Mouse (Mus musculus): ENCODE results near the gene Fam240a. TPM values are rescaled to one million over a fixed set of nuclear protein-coding genes. Genes with fewer than 3 reads are reported as not detected.

Fam240a gene
- polyA plus RNA-seq, 1 experiment from 2014 or later: not detected

DNA sequence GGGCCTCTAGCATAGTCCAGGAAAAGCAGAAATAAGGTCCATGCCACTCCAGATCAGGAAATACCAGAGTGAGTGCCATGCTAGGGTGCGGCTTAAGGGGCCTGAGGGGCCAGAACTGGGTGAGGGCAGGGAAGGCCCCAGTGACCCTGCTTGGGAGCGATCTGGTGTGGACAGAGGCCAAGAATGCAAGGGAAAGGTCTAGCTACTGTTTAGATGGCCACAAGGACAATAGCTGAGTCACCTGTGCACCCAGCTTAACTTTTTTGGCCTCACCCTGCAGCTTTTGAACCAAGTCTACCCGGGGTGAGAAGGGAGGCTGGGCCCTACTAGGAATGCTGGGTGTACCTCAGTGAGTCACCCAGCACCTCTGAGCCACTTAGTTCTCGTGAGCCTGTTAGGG lies 35.9 kb downstream of the Fam240a start:
- H3K4me3 ChIP-seq: peak overlapping the region; percentile 62; the same call in 1 of the 2 replicates
- no peak for DNase-seq (ENCODE audit: extremely low spot score, low spot score)
- 76% methylated on average over 4 of the region's 4 CpGs for WGBS
- no peak overlapping the region for H3K27ac ChIP-seq
- H3K36me3 ChIP-seq (replicated peaks): no peaks in the 10 kb centered on the region
- peaks cover 18% of the 10 kb centered on the region for H3K4me1 ChIP-seq
- H3K9me3 ChIP-seq: no peaks in the 10 kb centered on the region
- peaks cover 68% of the 10 kb centered on the region for H3K27me3 ChIP-seq (ENCODE audit: poor library complexity, severe bottlenecking)

DNA sequence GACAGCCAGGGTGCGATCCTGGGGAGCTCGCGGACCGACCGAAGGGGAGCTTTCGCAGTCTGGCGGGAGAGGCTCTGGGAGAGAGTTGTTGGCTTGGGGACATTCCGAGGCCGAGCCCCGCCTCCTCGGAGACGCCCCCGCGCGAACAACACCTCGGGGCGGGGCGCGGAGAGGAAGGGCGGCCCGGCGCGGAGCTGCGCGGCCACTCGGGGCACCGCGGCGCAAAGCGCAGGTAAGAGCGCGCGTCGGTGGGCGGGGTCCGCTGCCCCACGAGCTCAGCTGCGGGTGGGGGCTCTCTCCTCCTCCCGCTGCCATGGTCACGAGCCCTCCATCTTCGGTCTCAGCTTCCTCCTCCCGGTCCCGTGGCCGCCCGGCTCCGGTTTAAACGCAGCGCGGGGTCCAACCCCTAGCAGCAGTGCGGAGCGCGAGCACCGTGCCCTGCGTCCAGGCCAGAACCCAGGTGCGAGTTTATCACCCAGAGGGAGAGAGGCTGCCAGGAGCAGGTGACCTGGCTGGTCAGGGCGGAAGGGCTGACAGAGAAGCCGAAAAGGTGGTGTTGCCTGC lies 36.6 kb downstream of the Fam240a start, which contains the start of gene Tmie:
Gene Tmie (minus strand): TSS at position 116 of the 564 bp plus-strand sequence.
- DNase-seq (ENCODE audit: extremely low spot score, low spot score): no peak
- Histone ChIP-seq H3K27me3 (ENCODE audit: poor library complexity, severe bottlenecking) (peaks cover 74% of the 10 kb centered on the region), H3K36me3 (replicated peaks) (no peaks in the 10 kb centered on the region), H3K27ac (peak within 1 kb of the TSS; percentile 49; the same call in 1 of the 2 replicates), H3K4me3 (peak within 1 kb of the TSS; percentile 62), H3K4me1 (peaks cover 23% of the 10 kb centered on the region), H3K9me3 (no peaks in the 10 kb centered on the region)
- 1% methylated on average over 56 of the region's 57 CpGs for WGBS

DNA sequence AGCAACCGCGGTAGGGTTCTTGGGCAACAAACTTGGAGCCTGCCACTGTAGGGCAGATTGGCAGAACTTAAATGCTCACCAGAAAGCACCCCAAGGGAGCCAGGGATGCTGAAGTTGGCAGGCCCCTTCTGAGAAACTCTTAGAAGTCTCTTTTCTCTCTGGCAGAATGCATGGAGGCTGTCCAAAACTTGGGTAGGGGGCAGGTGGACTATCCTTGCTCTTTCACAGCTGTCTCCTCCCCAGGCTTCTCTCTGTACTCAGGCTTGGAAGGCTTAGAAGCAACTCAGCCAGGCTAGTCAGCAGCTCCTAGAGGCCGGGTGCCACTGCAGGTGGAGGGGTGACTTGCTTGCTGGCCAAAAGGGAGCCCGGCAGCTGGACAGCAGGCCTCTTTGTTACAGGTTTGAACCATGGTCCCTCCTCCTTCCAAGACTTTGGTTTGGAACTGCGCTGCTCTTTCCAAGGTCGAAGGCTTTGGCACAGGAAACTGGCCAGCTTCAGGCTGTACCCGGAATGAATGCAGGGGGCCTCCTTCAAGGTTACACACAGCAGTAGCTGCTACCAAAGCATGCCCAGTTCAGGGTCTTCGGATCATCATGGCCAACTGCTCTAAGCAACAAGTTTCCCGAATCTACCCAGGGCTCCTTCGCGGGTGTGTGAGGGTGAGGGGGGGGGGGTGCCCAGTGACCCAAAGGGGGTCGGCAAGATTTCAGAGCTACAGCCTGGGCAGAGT lies 37.3 kb downstream of the Fam240a start, which contains the start of gene Als2cl:
Gene Als2cl (plus strand): TSS at position 680 of the 730 bp plus-strand sequence.
- no peaks in the 10 kb centered on the region for H3K9me3 ChIP-seq
- peak within 1 kb of the TSS; percentile 62 for H3K4me3 ChIP-seq
- peaks cover 30% of the 10 kb centered on the region for H3K4me1 ChIP-seq
- DNase-seq (ENCODE audit: extremely low spot score, low spot score): no peak
- peak within 1 kb of the TSS; percentile 49; the same call in 1 of the 2 replicates for H3K27ac ChIP-seq
- H3K27me3 ChIP-seq (ENCODE audit: poor library complexity, severe bottlenecking): peaks cover 81% of the 10 kb centered on the region
- WGBS: 16% methylated on average over 12 of the region's 12 CpGs
- no peaks in the 10 kb centered on the region for H3K36me3 ChIP-seq (replicated peaks)

DNA sequence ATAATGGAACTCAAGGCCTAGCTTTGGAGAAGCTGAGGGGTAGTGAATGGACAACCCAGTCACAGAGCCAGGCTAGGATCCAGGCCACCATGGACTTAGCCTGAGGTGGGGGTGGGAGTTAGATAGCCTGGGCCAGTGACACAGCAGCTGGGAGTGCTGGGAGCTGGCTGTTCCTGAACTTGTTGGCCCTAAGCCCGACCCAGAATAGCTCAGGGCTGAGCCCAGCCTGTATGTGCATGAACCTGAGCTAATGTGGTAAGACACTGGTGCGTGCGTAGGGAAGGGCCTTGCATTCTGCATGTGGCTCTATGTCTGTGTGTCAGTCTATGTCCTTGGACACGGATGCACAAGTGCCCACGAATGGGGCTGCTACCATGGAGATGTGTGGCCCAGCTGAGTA lies 38.8 kb downstream of the Fam240a start:
- DNase-seq (ENCODE audit: extremely low spot score, low spot score): no peak
- Histone ChIP-seq H3K36me3 (replicated peaks) (no peaks in the 10 kb centered on the region), H3K27ac (no peak overlapping the region), H3K4me1 (peaks cover 40% of the 10 kb centered on the region), H3K9me3 (no peaks in the 10 kb centered on the region), H3K4me3 (no peak overlapping the region), H3K27me3 (ENCODE audit: poor library complexity, severe bottlenecking) (peaks cover 89% of the 10 kb centered on the region)
- 86% methylated on average over 5 of the region's 5 CpGs for WGBS

DNA sequence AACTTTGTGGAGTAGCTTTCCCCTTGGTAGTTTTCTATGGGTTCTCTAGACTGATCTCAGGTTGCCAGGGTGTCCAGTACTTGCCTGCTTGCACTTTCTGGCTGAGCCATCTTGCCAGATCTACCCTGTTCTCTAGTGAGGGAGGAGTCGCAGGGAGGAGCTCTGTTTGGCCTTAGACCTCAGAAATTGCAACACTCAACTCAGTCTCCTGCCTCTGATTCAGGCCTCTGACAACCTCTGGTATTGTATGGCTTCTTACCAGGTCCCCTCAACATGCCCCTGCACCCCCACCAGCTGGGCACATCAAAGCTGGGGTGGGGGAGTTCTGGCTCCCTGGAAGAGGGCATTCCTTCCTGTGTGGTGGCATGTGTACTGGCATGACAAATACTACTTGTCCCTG lies 39.3 kb downstream of the Fam240a start:
- peaks cover 40% of the 10 kb centered on the region for H3K4me1 ChIP-seq
- H3K27ac ChIP-seq: no peak overlapping the region
- DNase-seq (ENCODE audit: extremely low spot score, low spot score): no peak
- H3K9me3 ChIP-seq: no peaks in the 10 kb centered on the region
- no peaks in the 10 kb centered on the region for H3K36me3 ChIP-seq (replicated peaks)
- WGBS: 90% methylated on average over 1 of the region's 1 CpGs
- H3K27me3 ChIP-seq (ENCODE audit: poor library complexity, severe bottlenecking): peaks cover 92% of the 10 kb centered on the region
- H3K4me3 ChIP-seq: no peak overlapping the region

DNA sequence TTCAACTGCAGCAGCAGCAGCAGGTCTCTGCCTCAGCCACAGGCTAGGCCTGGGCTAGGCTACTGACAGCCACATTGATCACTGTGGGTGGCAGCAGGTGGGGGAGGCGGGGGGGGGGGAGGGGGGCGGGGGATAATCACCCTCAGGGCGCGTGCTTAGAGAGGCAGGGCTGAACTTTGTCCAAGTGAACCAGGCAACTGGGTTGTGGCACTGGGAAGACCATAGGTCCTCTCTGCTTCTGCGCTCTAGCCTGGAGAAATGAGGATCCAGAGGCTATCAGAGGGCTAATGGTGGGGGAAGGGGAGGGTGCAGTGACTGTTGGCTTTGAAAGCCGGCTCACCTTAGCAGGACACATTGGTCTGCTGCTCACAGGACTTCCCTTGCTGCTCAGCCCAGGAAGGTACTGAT lies 41.4 kb downstream of the Fam240a start:
- 14% methylated on average over 5 of the region's 6 CpGs for WGBS
- H3K9me3 ChIP-seq: no peaks in the 10 kb centered on the region
- no peak overlapping the region for H3K4me3 ChIP-seq
- H3K36me3 ChIP-seq (replicated peaks): no peaks in the 10 kb centered on the region
- no peak for DNase-seq (ENCODE audit: extremely low spot score, low spot score)
- peaks cover 87% of the 10 kb centered on the region for H3K27me3 ChIP-seq (ENCODE audit: poor library complexity, severe bottlenecking)
- H3K4me1 ChIP-seq: peaks cover 35% of the 10 kb centered on the region
- H3K27ac ChIP-seq: peak overlapping the region; percentile 30; the same call in 1 of the 2 replicates

DNA sequence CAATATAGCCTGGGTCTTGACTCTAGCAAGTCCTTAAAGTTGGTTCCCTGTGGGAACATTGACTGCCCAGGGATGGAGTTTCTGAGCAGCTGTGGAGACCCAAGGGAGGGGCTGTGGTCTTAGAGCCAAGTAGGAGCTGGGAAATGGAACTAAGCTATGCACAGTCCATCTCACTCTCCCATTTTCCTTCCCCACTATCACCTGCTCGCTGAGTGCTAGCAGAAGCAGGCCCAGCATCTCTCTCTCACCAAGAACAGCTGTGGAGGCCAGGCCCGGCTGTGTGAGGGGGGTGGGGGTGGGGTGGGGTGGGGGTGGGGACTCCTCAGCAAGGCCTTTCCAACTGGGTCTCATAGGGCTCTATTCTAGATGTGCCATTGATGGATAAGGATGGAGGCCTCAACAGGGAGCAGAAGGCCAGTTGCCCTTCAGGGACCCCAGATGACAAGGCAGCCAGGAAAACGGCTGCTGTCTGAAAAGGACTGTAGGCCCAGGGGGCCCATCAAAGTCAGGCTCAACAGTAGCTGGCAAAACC lies 41.9 kb downstream of the Fam240a start:
- H3K9me3 ChIP-seq: no peaks in the 10 kb centered on the region
- no peak overlapping the region for H3K4me3 ChIP-seq
- no peaks in the 10 kb centered on the region for H3K36me3 ChIP-seq (replicated peaks)
- peaks cover 29% of the 10 kb centered on the region for H3K4me1 ChIP-seq
- 23% methylated on average over 3 of the region's 3 CpGs for WGBS
- peaks cover 84% of the 10 kb centered on the region for H3K27me3 ChIP-seq (ENCODE audit: poor library complexity, severe bottlenecking)
- H3K27ac ChIP-seq: no peak overlapping the region
- no peak for DNase-seq (ENCODE audit: extremely low spot score, low spot score)

DNA sequence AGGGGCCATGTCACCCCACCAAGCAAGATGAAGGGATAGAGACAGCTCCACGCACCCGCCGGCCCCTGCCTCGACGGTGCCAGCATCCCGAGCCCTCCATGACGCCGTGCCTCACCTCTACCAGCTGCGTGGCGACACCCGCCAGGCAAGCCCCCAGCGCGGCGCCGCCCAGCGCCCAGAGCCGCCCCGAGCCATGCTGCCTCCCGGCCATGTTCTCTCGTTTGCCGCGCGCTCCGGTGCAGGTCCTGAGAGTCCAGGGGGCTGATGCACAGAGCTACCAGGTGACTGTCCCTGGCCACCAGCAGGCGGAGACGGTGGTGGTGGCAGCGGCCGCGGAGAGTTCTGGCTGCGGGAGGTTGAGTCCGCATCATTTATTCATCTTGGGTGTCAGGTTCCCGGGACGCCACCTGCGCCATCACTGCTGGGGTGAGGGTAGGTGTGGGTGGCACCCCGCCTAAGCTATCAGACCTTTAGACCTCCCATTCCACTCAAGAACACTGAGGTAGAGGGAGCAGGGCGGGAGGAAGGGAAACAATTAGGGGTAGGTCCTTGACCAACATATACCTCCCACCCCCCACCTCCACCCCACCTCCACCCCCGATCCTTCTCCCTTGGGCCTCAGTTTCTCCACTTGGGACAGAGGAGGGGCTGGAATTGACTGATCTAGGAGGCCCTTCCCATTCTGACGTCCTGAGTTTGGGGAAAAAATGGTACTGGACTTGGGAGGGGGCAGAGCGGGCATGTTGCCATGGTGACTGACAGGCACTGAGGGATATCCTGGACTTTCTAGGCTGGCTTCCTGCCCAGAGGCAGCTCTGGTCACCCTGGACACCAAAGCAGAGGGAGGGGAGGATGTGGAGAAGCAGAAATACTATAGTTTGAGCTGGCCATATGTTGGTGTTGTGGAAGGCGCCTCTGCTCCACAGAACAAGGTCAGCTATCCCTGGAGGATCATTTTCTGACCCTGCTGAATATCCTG lies 42.7 kb downstream of the Fam240a start:
- 11% methylated on average over 40 of the region's 40 CpGs for WGBS
- Histone ChIP-seq H3K4me1 (peaks cover 23% of the 10 kb centered on the region), H3K27ac (peak overlapping the region; percentile 60), H3K36me3 (replicated peaks) (no peaks in the 10 kb centered on the region), H3K9me3 (no peaks in the 10 kb centered on the region), H3K4me3 (peak overlapping the region; percentile 51), H3K27me3 (ENCODE audit: poor library complexity, severe bottlenecking) (peaks cover 77% of the 10 kb centered on the region)
- no peak for DNase-seq (ENCODE audit: extremely low spot score, low spot score)

DNA sequence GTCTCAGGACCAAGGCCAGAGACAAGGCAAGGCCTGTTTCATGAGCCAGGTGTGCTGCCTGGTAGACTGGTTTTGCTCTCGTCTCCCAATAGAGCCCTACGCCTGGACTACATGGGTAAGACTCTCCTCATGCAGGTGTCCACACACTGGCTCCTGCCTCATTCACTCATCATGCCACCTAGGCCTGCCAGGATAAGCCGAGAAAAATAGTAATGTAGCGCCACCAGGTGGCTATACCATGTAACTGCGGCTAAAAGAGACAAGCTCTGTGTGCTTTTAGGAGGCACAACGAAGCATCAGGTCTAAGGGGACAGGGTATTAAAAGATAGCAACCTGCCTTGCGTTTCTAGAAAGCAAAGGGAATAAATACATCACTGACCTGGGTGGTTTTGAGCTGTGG lies 45.6 kb downstream of the Fam240a start:
- WGBS: 22% methylated on average over 7 of the region's 7 CpGs
- Histone ChIP-seq H3K4me1 (peaks cover 23% of the 10 kb centered on the region), H3K27me3 (ENCODE audit: poor library complexity, severe bottlenecking) (peaks cover 52% of the 10 kb centered on the region), H3K27ac (no peak overlapping the region), H3K4me3 (no peak overlapping the region), H3K36me3 (replicated peaks) (no peaks in the 10 kb centered on the region), H3K9me3 (no peaks in the 10 kb centered on the region)
- peak; percentile 47 for DNase-seq (ENCODE audit: extremely low spot score, low spot score)

Small RNAs within 50 kb of the gene (microRNA-seq; reads per million reads assigned to microRNA genes)
- gene Gm24269: not detected

Other genes with a start within 250 kb of the Fam240a start
- 0.27 and 0.54 TPM in 2 replicates for gene Myl3, start 175.0 kb downstream of the Fam240a start, polyA plus RNA-seq (2016; fragmentation: Nextera tagmentation; extraction: Ambion mirVana)
- 19.2 and 23.0 TPM in 2 replicates for gene Pth1r, start 169.7 kb downstream of the Fam240a start, polyA plus RNA-seq (2016; fragmentation: Nextera tagmentation; extraction: Ambion mirVana)
- gene Prss42, start 118.7 kb downstream of the Fam240a start, polyA plus RNA-seq (2016; fragmentation: Nextera tagmentation; extraction: Ambion mirVana): not detected in 2 replicates
- not detected in 2 replicates for gene Prss44, start 102.9 kb downstream of the Fam240a start, polyA plus RNA-seq (2016; fragmentation: Nextera tagmentation; extraction: Ambion mirVana)
- not detected in 2 replicates for gene Prss43, start 90.2 kb downstream of the Fam240a start, polyA plus RNA-seq (2016; fragmentation: Nextera tagmentation; extraction: Ambion mirVana)
- gene Prss45, start 82.3 kb downstream of the Fam240a start, polyA plus RNA-seq (2016; fragmentation: Nextera tagmentation; extraction: Ambion mirVana): not detected in 2 replicates
- gene Prss46, start 72.4 kb downstream of the Fam240a start, polyA plus RNA-seq (2016; fragmentation: Nextera tagmentation; extraction: Ambion mirVana): not detected in 2 replicates
- gene Prss50, start 58.9 kb downstream of the Fam240a start, polyA plus RNA-seq (2016; fragmentation: Nextera tagmentation; extraction: Ambion mirVana): 0.76 and 1.1 TPM in 2 replicates
- 0.90 and 0.97 TPM in 2 replicates for gene Als2cl, start 37.0 kb downstream of the Fam240a start, polyA plus RNA-seq (2016; fragmentation: Nextera tagmentation; extraction: Ambion mirVana)
- 0.14 and 0.26 TPM in 2 replicates for gene Tmie, start 36.7 kb downstream of the Fam240a start, polyA plus RNA-seq (2016; fragmentation: Nextera tagmentation; extraction: Ambion mirVana)
- gene Tdgf1, start 29.3 kb upstream of the Fam240a start, polyA plus RNA-seq (2016; fragmentation: Nextera tagmentation; extraction: Ambion mirVana): 0.34 and 0.61 TPM in 2 replicates
- 0.09 TPM in 1 of 2 replicates, not detected in the other for gene Lrrc2, start 34.7 kb upstream of the Fam240a start, polyA plus RNA-seq (2016; fragmentation: Nextera tagmentation; extraction: Ambion mirVana)
- 0.27 TPM in 1 of 2 replicates, not detected in the other for gene Rtp3, start 73.7 kb upstream of the Fam240a start, polyA plus RNA-seq (2016; fragmentation: Nextera tagmentation; extraction: Ambion mirVana)
- not detected in 2 replicates for gene Ltf, start 102.4 kb upstream of the Fam240a start, polyA plus RNA-seq (2016; fragmentation: Nextera tagmentation; extraction: Ambion mirVana)
- gene Ccrl2, start 140.7 kb upstream of the Fam240a start, polyA plus RNA-seq (2016; fragmentation: Nextera tagmentation; extraction: Ambion mirVana): 0.74 TPM in 2 replicates
- gene Lrrfip2, start 200.7 kb upstream of the Fam240a start, polyA plus RNA-seq (2016; fragmentation: Nextera tagmentation; extraction: Ambion mirVana): 41.8 and 42.1 TPM in 2 replicates

All from forebrain, embryonic 10.5 days (tissue).